Mouse (Mus musculus) adrenal gland, adult 8-10 months (tissue): ENCODE results near the gene Car7. TPM values are rescaled to one million over a fixed set of nuclear protein-coding genes. Genes with fewer than 3 reads are reported as not detected.
A peak's percentile ranks its signal among the peaks of the same experiment; 100 is the strongest.

Source experiments
- DNase-seq: peaks from one replicate; pipeline ENCODE4 v3.0.0; 2022
- total RNA-seq, 4 experiments: library from RNA; stranded (reverse); gene quantifications; 2 replicates each; pipeline ENCODE4 v1.2.4; 2022

Car7 gene
- total RNA-seq, result 1 to 10 TPM; 1.7 to 5.6 (median 3.2) TPM

DNA sequence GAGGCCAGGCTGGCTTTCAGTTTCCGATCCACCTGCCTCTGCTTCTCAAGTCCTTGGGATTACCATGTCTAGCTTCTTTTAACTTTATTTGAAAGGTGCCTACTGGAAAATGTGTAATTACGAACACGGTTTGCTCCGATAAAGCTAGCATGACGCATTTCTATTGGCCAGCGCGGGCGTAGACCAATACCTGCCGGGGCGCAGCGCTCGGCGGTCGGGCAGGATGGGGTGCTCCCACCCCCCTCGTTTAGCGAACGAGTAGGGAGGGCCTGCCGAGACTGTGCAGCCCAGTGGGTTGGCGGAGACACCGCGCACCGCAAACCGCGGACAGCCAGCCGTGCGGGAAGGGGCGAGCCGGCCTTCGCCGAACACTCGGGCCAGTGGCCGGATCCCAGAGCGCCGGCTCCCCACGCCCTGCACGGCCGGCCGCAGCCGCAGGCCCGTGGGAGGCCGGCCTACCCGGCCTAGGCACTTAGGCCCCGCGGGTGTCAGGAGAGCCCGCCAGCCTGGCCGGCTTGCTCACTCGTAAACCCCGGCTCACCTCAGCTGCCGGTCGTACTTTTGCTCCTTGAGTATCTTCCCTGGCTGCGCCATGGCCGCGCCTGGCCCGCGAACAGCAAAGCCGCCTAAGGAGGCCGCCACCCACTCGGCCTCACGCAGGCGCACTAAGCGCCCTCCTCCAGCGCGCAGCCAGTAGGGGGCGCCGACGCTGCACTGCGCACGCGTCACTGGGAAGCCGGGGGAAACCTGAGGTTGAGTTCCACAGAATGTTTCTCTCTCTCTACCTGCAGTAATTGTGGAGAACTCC is at the start of gene Car7, which contains the start of gene Nae1:
Gene Car7 (plus strand): TSS at position 719 of the 808 bp plus-strand sequence.
Gene Nae1 (minus strand): TSS at position 667 of the 808 bp plus-strand sequence.
- peak; percentile 88 for DNase-seq

DNA sequence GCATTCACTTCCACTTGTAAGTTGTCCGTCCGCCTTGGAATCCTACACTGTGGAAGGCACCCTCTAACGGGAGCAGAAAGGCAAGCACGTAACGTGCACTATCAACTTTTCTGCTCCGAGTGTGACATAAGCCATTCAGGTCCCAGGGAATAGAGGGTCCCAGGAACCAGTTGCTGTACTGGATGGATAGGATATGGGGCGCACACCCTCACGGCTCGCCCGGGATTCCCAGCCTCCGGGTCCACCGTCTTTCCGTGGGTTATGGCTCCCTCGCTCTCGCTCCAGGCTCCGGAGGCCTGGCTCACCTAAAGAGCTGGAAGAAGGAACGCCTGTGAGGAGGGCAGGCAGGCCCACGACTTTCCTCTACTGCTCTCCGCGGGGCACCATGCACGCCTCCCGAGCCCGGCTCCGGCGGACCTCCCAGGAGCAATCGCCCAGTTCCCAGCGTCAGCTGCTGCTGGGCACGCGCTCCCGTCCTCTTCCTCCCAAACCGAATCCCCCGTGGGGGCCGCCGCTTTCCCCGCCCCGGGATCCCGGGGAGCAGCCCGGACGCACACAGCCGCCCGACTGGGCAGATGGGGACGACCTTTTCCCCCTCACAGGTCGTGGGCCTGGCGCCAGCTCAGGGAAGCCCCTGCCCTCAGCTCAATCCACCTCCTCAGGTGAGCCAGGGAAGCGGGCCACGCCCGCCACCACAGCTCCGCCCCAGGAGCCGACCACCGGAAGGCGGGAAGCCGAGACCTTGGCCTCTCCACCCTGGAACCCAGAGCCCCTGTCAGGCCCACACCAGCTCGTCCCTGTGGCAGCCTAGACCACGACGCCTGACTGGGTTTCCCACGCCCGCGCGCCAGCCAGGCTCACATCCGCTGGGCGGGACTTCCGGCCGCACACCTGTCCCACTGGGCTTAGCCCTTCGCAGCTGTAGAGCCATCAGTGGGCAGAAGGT is 25.2 kb upstream of the Car7 start, which contains the start of gene Terb1:
Gene Terb1 (minus strand): TSS at position 850 of the 946 bp plus-strand sequence.
- no peak for DNase-seq

DNA sequence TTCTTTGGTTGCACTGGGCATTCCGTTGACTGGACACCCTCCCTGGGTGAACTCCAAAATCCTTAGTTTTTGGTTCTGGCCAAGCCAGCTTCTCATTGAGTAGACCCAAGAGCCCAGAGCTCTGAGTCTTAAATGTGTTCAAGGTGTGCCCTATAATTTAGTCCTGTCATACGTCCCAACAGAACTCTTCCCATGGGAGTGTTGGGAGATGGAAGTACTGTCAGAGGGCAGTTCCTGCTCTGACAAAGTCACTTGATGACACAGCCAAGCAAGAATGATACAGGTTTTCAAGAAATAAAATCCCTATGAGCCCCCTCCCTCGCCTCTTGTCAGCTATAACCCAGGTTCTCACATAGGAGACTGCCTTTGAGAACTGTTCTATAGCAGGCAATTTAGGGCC is 24.4 kb upstream of the Car7 start:
- DNase-seq, result no peak

DNA sequence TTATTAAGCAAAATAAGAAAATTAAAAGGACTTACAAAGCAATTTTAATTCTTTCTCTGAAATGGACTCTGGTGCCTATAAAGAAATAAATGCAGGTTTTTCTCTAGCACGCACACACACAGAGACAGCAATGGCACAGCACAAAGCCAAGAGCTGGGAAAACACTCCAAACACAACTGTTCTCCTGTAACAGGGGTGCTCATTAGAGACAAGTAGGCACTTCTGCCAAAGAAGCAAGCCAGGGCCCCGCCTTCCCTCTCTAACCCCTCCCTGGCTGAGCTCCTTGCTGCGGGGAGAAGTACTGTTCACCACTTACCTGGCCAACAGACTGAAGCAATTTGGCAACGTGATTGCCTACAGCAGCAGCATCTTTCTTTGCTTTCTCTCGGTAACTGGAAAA is 16.6 kb upstream of the Car7 start:
- no peak for DNase-seq

DNA sequence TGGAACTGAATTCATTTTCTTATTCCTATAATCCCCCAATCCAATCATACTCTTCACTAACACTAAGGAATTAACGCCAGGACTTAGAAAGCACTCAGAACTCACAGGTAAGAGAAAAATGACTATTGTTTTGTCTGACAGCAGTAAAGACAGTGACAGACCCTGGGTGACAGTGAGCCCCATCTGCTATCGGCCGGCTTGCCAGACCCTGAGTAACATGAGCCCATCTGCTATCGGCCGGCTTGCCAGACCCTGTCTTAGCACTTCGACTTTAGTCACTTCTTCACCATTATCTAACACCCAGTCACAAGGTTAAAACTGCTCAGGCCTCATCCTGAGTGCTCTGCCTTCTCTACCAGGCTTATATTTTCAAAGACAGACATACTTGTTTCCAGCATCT is 4.8 kb upstream of the Car7 start:
- DNase-seq, result no peak

DNA sequence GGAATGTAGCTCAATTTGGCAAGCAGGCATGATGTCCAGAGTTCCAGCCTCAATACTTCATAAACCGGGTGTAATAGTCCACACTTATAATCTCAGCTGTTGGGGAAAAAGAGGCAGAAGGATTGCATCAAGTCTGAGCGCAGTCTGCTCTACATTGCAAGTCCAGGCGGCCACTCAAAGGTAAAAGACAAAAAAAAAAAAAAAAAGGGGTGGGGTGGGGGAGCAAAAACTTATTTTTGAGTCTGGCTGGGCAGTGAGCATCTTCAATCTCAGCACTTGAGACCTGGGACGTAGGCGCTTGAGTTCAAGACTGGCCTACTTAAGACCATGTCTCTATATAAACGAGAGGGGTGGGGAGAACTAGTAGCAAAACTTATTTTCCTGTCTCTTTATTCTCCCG is 938 bp upstream of the Car7 start:
- DNase-seq, result no peak

DNA sequence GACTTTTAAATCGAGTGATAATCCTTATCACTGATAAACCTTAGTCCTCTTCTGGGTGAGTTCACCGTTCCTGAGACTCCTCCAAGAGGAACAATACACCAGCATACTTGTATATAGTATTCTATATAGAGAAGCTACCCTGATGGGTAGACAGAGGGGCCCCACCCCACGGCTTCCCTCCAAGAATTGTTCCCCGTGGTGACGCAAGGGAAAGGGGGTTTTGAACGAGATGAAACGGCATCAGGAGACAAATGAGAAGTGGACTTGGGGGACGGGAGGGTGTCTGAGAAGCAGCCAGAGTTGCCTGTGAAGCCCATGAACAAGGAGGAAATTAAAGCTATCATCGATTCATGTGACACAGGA is 271 bp downstream of the Car7 start:
- peak; percentile 36 for DNase-seq

DNA sequence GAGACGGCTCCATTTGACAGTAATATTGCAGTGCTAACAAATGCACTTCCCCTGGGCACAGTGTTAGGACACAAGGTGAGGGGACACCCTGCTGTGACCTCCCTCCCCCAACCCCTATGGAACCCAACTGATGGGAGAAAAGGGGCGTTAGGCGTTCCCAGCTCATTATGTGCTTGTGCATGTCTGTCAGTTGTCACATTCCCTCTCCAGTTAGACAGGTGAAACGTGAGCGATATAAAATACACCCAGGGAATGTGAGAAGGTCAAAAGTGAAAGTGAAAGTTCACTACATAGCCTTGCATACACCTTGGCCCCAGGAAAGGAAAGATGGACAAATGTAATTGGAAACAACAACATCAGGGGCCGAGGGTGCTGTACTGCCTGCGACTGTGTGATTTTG is 889 bp downstream of the Car7 start:
- DNase-seq, result no peak

DNA sequence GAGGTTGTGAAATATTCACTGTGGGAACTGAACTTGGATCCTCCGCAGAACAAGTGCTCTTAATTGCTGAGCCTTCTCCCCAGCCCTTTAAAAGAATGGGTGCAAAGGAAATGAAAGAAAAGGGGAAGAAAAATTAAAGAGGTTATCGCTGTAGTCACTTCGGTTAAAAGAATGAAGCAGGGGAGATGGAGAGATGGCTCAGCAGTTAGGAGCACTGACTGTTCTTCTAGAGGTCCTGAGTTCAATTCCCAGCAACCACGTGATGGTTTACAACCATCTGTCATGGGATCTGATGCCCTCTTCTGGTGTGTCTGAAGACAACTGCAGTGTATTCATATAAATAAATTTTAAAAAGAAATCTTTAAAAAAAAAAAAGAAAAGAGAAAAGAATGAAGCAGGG is 1.5 kb downstream of the Car7 start:
- DNase-seq, result no peak

DNA sequence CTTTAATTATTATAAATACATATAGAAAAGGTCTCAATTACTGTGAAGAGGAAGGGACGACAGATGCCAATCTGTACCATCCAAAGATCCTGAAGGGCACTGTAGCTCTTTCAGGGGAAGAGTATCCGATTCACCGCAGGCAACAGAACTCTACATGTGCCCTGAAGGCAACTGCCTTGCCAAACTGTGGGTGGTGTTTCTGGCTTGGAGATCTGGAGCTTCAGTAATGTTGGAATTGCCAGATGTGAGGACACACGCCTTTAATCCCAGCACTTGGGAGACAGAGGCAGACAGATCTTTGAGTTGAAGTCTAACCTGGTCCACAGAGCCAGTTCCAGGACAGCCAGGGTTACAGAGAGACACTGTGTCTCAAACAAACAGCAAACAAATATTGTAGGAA is 4.4 kb downstream of the Car7 start:
- no peak for DNase-seq

DNA sequence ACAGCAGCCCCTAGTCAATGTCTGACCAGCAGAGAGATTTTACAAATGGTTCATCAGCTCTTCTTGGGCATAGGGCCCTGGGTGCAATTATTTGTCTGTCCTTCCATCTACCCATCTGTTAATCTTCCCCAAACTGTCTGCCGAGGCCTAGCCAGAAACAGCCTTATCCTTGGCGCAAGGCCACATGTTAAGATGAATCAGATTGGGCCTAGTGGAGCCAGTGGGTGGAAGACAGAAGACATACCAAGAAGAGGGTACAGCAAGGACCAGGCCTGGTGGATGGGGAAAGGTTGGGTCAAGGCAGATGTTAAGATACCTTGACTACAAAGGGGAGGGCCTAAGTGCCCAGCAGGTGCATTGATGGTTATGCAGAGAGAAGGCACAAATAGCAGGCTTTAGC is 5.1 kb downstream of the Car7 start:
- DNase-seq, result peak; percentile 42

DNA sequence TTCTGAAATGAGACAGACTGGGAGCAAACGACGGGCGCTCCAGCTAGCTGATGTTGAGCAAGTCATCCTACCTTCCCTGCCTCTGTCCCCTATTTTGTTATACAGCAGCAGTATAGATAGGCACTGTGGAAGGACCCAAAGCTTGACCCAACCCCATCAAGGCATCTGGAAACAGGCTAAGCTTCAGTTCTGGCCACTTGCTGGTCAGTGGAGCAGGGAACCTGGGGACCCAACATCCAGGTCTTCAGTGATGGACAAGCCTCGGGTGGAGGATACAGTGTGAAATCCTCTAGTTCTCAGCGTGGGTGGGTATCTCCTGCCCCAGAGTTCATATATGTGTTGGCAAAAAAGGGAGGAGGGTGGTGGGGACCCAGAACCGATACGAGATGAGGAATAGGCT is 5.7 kb downstream of the Car7 start:
- no peak for DNase-seq

DNA sequence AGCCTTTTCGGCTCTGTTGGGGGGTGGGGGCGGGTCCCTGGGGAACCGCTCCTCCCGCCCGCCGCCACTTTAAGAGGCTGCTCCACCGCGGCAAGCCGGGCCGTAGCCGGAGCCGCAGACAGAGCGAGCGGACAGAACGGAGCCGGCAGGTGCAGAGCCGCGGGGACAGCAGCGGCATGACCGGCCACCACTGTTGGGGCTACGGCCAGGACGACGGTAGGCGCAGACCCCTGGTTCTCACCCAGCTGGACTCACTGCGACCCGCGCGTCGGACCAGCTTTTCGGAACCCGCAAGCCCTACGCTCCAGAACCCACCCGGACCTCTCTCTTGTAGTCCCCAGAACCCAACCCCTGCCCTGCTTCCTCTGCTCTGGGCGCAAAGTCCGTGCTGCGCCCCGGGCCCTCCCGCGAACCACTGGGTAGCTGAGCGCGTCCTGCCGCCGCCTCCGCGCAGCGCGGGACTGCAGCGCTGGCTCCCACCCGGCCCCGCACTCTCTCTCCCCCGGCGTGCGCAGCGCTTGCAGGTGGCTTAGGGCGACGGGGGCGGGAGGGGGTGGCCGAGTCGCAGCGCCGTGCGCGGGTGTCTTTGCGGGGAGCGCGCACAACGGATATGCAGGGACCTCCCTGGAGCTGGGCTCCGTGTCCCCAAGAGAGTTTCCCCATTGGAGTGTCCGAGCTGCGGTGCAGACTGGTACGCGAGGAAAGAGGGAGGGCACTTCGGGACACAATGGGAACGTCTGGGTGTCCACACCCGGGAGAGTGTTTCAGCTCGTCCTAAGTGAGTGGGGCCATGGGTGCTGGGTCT is 6.4 kb downstream of the Car7 start:
- DNase-seq, result no peak

DNA sequence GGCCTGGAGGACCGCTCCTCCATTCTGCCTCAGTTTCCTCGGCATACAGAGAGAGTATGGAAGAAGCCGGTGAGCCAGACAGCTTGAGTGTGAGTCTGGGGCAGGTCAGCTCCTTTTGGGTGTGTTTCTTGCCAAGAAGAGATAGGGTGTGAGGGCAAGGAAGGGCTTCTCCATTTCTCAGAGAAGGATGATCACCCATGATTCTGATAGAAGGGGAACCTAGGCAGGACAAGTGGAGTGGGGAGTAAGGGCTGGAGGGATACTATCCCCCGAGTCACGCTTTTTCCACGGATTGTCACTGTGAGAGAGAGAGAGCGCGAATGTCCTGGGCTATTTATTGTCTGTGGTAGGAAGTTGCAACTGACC is 7.0 kb downstream of the Car7 start:
- no peak for DNase-seq

DNA sequence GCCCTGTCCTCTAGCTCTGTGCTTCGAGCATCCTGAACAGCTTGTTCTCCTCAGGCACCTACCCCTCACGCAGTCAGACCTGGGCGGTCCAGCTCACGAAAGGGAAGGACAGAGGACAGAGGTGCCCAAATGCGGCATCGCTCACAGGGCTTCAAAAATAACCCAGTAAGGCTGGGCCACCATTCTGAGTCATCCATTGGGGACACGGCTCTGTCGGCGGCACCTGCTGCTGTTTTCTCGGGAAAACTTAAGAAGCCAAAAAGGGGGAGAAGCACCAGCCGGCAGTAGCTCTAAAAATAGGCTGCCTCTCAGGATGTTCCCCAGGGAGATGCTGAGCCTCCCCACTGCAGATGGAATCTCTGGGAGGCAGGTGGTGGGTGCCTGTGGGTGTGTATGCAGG is 7.7 kb downstream of the Car7 start:
- no peak for DNase-seq

DNA sequence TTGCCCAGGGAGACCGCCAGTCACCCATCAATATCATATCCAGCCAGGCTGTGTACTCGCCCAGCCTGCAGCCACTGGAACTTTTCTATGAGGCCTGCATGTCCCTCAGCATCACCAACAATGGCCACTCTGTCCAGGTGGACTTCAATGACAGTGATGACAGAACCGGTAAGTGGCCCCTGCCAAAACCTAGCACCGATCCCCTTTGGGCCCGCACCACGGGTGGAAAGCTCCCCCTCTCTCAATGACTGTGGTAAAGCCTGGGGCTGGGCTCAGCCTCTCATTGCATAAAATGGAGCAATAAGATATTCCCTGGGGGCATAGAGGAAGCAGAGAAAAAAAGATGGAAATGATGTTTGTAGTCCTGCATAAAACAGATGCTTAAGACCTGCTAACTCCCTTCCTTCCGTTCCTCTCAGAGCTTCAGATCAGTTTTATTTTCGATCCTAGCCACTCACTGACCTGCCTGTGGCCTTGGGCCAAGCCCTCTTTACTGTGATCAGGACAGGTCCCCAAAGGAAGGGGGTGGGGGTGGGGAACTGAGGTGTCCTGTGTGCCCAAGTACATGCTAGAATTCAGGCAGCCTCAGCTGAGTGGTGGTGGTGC is 9.1 kb downstream of the Car7 start:
- no peak for DNase-seq

DNA sequence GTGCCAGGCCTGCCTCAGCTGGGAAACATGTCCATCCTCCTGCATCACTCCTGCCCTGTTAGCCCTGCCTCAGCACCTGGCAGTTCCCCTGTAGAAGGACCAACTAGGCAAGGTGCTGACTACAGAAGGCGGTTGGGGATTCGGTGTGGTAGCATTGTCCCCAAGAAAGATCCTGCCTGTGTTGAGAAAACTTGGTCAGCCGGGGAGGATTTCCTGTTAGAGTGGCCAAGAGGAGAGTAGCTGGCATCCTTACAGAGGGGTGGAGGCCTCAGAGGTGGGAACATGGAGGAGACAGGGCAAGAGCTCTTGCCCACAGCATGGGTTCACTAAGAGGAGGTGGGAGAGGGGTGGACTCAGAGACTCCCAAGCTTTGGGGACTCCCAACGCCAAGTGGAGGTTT is 20.7 kb downstream of the Car7 start:
- no peak for DNase-seq

DNA sequence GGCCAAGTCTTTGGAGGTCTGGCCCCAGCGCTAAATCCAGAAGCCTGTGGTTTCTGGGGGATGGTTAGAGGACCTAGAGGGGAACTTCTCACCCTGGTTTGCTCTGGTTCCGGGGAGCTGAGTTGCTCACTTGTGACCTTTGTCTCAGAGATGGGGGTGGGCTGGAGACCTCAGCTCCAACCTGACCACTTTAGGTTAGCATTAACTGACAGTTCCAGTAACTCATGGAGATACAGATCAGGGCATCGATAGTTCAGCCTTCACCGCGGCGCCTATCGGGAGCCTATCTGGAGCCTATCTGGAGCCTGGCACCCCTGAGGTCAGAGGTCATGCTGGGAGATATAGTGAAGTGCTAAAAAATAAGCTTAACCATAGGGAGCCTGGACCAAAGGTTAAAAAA is 22.7 kb downstream of the Car7 start:
- no peak for DNase-seq

DNA sequence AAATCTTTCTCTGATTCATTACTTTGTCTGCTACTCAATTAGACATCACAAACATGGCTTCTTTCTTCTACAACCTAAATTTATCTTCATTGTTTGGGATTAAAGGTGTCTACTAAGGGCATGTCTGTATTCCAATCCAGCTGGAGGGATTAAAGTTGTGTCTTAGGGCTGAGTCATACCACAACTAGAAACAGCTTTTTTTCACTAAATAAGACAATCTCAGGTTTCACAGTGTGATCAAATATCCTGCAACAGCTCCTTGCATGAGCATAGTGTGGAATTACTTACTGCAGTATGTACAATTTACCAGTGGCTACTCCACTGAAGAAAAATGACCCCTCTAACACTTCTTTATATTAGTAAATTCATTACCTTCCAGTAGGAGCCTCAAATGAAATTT is 26.2 kb downstream of the Car7 start:
- no peak for DNase-seq

DNA sequence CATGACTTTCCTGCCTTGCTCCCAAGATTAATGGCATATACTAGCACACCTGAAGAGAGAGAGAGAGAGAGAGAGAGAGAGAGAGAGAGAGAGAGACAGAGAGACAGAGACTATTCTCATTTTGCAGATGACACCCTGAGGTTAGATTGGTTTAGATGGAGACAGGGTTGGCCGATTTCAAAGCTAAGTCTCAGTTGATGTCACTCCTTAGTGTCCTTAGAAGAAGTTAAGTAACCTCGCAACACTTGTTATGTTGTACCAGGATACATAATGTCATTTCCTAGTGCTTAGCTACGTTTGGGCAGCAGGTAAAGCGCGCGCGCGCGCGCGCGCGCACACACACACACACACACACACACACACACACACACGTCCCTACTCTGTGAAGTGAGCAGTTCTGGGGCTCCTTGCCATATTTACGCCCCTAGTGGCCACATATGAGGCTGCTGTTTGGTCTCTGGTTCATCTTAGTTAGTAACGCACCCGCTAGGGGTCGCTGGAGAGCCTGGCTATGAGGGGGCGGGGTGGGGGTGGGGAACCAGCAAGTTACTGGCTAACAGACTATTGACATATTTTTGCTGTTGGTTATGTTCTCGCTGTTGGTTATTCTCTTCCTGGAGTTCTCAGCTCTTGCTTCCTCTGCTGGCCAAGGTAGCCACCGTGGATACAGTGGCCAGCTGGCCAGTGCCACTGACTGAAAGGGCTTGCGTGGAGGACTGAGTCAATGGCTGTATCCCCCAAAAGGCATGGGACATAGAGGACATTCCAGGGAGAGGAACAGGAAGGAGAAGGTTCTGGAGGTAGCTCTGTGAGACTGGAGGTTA is 30.4 kb downstream of the Car7 start:
- DNase-seq, result peak; percentile 72

DNA sequence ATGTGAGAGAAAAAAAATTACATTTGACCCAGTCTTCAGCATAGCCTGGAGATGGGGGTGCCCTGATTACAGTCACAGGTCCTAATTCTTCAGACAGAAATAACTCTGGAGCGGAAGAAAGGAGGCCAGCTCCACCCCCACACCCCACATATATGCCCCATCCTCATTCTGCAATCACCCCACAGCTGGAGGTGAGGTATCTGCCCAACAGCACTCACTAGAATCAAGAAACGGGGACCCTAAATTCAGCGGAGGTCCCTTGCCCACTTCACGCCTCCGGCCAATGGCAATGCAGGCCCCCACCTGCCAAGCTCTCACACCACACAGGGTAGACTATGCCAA is 30.9 kb downstream of the Car7 start:
- no peak for DNase-seq

DNA sequence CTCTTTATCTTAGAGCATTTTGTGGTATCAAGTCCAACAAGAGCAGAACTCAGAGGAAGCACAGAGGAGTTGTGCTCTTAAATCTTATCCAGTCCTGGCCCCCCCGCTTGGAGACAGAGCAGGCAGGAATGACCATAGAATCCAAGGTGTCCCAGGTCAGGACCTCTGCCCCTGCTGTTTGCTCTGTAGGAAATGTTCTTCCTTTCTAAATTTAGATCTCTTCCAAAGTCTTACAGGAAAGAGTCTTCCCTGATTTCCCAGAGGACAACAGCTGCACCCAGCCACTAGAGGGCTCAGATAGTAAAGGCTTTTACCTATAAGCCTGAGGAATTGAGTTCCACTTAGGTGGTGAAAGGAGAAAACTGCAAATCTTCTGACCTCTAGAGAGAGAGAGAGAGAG is 35.1 kb downstream of the Car7 start:
- DNase-seq, result peak; percentile 23
